Comparison of ENCODE assay signal across 20 mouse cellular contexts in genomic region chr4:13411325-13411724, GRCm38 (mm10).
A peak's percentile ranks its signal among the peaks of the same experiment; 100 is the strongest.
DNase-seq lines count a peak whose midpoint lies in the region; ATAC-seq and TF ChIP-seq lines count a peak whose summit lies in the region.
"Had no signal": no experiment of that assay in that cellular context is flagged by ENCODE, and none has a peak within 500 bp of the region (broad histone marks: within the 10 kb centered on the region; RNA-seq: fewer than 3 reads in every experiment).

No protein-coding gene starts in this region.

- DNase-seq in hindbrain, embryonic 10.5 days (ENCODE audit: low spot score): no peak
- DNase-seq in brain, embryonic 14.5 days (ENCODE audit: low read depth): peak; percentile 62
- peak; percentile 47 for DNase-seq in forebrain, postnatal 0 days
- no peak for DNase-seq in layer of hippocampus, adult 2 months (ENCODE audit: low spot score in 2 of 2)
- no peak for DNase-seq in urinary bladder, postnatal 36 days (ENCODE audit: low spot score in 2 of 2)
- DNase-seq: adrenal gland, postnatal 36 days; cerebellum, adult 18-20 months; cerebellum, postnatal 36 days; heart, postnatal 10 days; kidney, adult 18-20 months; layer of hippocampus, postnatal 36 days; right cerebral cortex, adult 18-20 months; thymus, postnatal 14 days had no signal

- TF ChIP-seq POLR2A in brain, embryonic 14.5 days (IDR thresholded peaks at IDR 0.05; ENCODE audit: borderline replicate concordance, extremely low read depth, insufficient read depth, insufficient read length, poor library complexity, severe bottlenecking): no peak

- no peak for ATAC-seq in hindbrain, embryonic 13.5 days (ENCODE audit: low FRiP score)
- peak; percentile 27 for ATAC-seq in forebrain, postnatal 0 days
- ATAC-seq in midbrain, embryonic 16.5 days: peak; percentile 50; the same call in 1 of the 2 replicates
- ATAC-seq: lung, postnatal 0 days had no signal

- peak overlapping the region; percentile 8; the same call in 1 of the 2 replicates for H3K9ac ChIP-seq in hindbrain, embryonic 13.5 days
- H3K9ac ChIP-seq in forebrain, postnatal 0 days: no peak overlapping the region
- H3K9ac ChIP-seq in midbrain, embryonic 16.5 days (ENCODE audit: low read depth, low read length): 0 out of 2 replicates have a peak overlapping the region, but pooled peaks have one; percentile 1
- H3K9ac ChIP-seq: limb, embryonic 15.5 days had no signal

- 39% methylated on average over 7 of the region's 7 CpGs for WGBS in hindbrain, embryonic 13.5 days
- 67% methylated on average over 7 of the region's 7 CpGs for WGBS in hindbrain, embryonic 10.5 days
- WGBS in forebrain, postnatal 0 days: 26% methylated on average over 7 of the region's 7 CpGs
- WGBS in midbrain, embryonic 16.5 days: 30% methylated on average over 7 of the region's 7 CpGs

- no peak overlapping the region for H3K4me3 ChIP-seq in hindbrain, embryonic 13.5 days
- no peak overlapping the region for H3K4me3 ChIP-seq in hindbrain, embryonic 10.5 days
- no peak overlapping the region for H3K4me3 ChIP-seq in forebrain, postnatal 0 days (ENCODE audit: low read depth, low read length)
- H3K4me3 ChIP-seq in midbrain, embryonic 16.5 days (ENCODE audit: low read depth, low read length): no peak overlapping the region
- H3K4me3 ChIP-seq in layer of hippocampus, adult 2 months: no peak overlapping the region
- H3K4me3 ChIP-seq: limb, embryonic 15.5 days had no signal

- H3K27me3 ChIP-seq in hindbrain, embryonic 13.5 days: no peaks in the 10 kb centered on the region
- no peaks in the 10 kb centered on the region for H3K27me3 ChIP-seq in hindbrain, embryonic 10.5 days (ENCODE audit: insufficient read depth, poor library complexity, severe bottlenecking)
- no peaks in the 10 kb centered on the region for H3K27me3 ChIP-seq in forebrain, postnatal 0 days (ENCODE audit: insufficient read depth, low read length)
- H3K27me3 ChIP-seq in midbrain, embryonic 16.5 days (ENCODE audit: control insufficient read depth, insufficient read depth, low read depth, low read length): no peaks in the 10 kb centered on the region
- H3K27me3 ChIP-seq: CH12.LX; limb, embryonic 15.5 days had no signal

- TF ChIP-seq CTCF in brain, embryonic 14.5 days (IDR thresholded peaks at IDR 0.05; ENCODE audit: borderline replicate concordance, extremely low read depth, insufficient read depth, insufficient read length): no peak
- no peak for TF ChIP-seq CTCF in forebrain, postnatal 0 days (IDR thresholded peaks at IDR 0.05; ENCODE audit: low read depth)
- no peak for TF ChIP-seq CTCF in layer of hippocampus, adult 2 months (conservative IDR thresholded peaks at IDR 0.05)

- H3K4me2 ChIP-seq in hindbrain, embryonic 13.5 days: no peak overlapping the region
- no peak overlapping the region for H3K4me2 ChIP-seq in forebrain, postnatal 0 days (ENCODE audit: low read depth)
- H3K4me2 ChIP-seq in midbrain, embryonic 16.5 days (ENCODE audit: low read length): no peak overlapping the region
- H3K4me2 ChIP-seq: heart, embryonic 11.5 days; limb, embryonic 15.5 days had no signal

- peaks cover 33% of the 10 kb centered on the region for H3K4me1 ChIP-seq in hindbrain, embryonic 13.5 days (replicated peaks)
- H3K4me1 ChIP-seq in hindbrain, embryonic 10.5 days (replicated peaks): peaks cover 5% of the 10 kb centered on the region; the same call in 1 of the 2 replicates
- peaks cover 14% of the 10 kb centered on the region; the same call in 1 of the 2 replicates for H3K4me1 ChIP-seq in forebrain, postnatal 0 days (ENCODE audit: insufficient read depth)
- peaks cover 27% of the 10 kb centered on the region for H3K4me1 ChIP-seq in midbrain, embryonic 16.5 days (ENCODE audit: control insufficient read depth, insufficient read depth, low read length)

- H3K9me3 ChIP-seq in hindbrain, embryonic 13.5 days: no peaks in the 10 kb centered on the region
- H3K9me3 ChIP-seq in hindbrain, embryonic 10.5 days: no peaks in the 10 kb centered on the region
- no peaks in the 10 kb centered on the region for H3K9me3 ChIP-seq in forebrain, postnatal 0 days (ENCODE audit: low read length)
- H3K9me3 ChIP-seq in midbrain, embryonic 16.5 days (replicated peaks; ENCODE audit: control insufficient read depth, low read length, poor library complexity, severe bottlenecking): no peaks in the 10 kb centered on the region
- H3K9me3 ChIP-seq: limb, embryonic 15.5 days had no signal

- H3K27ac ChIP-seq in hindbrain, embryonic 13.5 days: peak overlapping the region; percentile 83
- H3K27ac ChIP-seq in hindbrain, embryonic 10.5 days: no peak overlapping the region
- peak overlapping the region; percentile 72 for H3K27ac ChIP-seq in forebrain, postnatal 0 days (ENCODE audit: low read depth, low read length)
- H3K27ac ChIP-seq in midbrain, embryonic 16.5 days (ENCODE audit: low read length): peak overlapping the region; percentile 74
- no peak overlapping the region for H3K27ac ChIP-seq in layer of hippocampus, adult 2 months
- H3K27ac ChIP-seq: kidney, postnatal 0 days; limb, embryonic 15.5 days had no signal

- no peaks in the 10 kb centered on the region for H3K36me3 ChIP-seq in hindbrain, embryonic 13.5 days
- no peaks in the 10 kb centered on the region for H3K36me3 ChIP-seq in hindbrain, embryonic 10.5 days
- H3K36me3 ChIP-seq in forebrain, postnatal 0 days (ENCODE audit: insufficient read depth): no peaks in the 10 kb centered on the region
- no peaks in the 10 kb centered on the region for H3K36me3 ChIP-seq in midbrain, embryonic 16.5 days (ENCODE audit: control insufficient read depth, insufficient read depth, low read length)
- H3K36me3 ChIP-seq: limb, embryonic 15.5 days had no signal

Comparison
In these comparisons a context has a peak if more than half of its experiments do, and no peak if none do; other contexts are left out.
1. H3K27ac ChIP-seq: peak in hindbrain, embryonic 13.5 days (single experiment), forebrain, postnatal 0 days (single experiment) and midbrain, embryonic 16.5 days (single experiment); none in hindbrain, embryonic 10.5 days (single experiment) and layer of hippocampus, adult 2 months (single experiment).
2. DNase-seq: peak in brain, embryonic 14.5 days (single experiment) and forebrain, postnatal 0 days (single experiment); none in hindbrain, embryonic 10.5 days (single experiment), layer of hippocampus, adult 2 months (0 of 2) and urinary bladder, postnatal 36 days (0 of 2).